8 mouse cellular contexts compared by ENCODE assay signal in genomic region chr11:115779038-115779571, GRCm38 (mm10). TPM values are rescaled to one million over a fixed set of nuclear protein-coding genes. Genes with fewer than 3 reads are reported as not detected.
DNase-seq lines count a peak whose midpoint lies in the region; ATAC-seq and TF ChIP-seq lines count a peak whose summit lies in the region.

No protein-coding gene starts in this region.

- peak overlapping the region; percentile 75 for H3K27ac ChIP-seq in hindbrain, embryonic 11.5 days (ENCODE audit: low read depth, low read length)

- peak; percentile 79 for ATAC-seq in G1E (ENCODE audit: extremely low read depth, insufficient number of reproducible peaks, low FRiP score, poor library complexity, severe bottlenecking)
- peak; percentile 86 for ATAC-seq in hindbrain, embryonic 11.5 days (ENCODE audit: low FRiP score)

- peak; percentile 79 for DNase-seq in G1E (ENCODE audit: low spot score)
- peak; percentile 85 for DNase-seq in brain, embryonic 14.5 days (ENCODE audit: low read depth)
- DNase-seq in frontal cortex, postnatal 36 days (ENCODE audit: low spot score in 2 of 2): peak; percentile 35 to 52
- DNase-seq in hindbrain, embryonic 11.5 days (ENCODE audit: low spot score): peak; percentile 77
- DNase-seq in layer of hippocampus, postnatal 10 days (ENCODE audit: low spot score in 2 of 2): peak; percentile 53 to 67
- DNase-seq in lung, postnatal 14 days: peak; percentile 93
- peak; percentile 31 to 59 for DNase-seq in right cerebral cortex, adult 2 months (ENCODE audit: low spot score in 2 of 2)
- DNase-seq in urinary bladder, postnatal 4 days (ENCODE audit: low spot score in 2 of 2): peak; percentile 72 to 79

- TF ChIP-seq CTCF in G1E (IDR thresholded peaks at IDR 0.05; ENCODE audit: low read depth, low read length): no peak
- no peak for TF ChIP-seq CTCF in brain, embryonic 14.5 days (IDR thresholded peaks at IDR 0.05; ENCODE audit: borderline replicate concordance, extremely low read depth, insufficient read depth, insufficient read length)

- H3K36me3 ChIP-seq in G1E (replicated peaks): peaks cover 76% of the 10 kb centered on the region
- no peaks in the 10 kb centered on the region for H3K36me3 ChIP-seq in hindbrain, embryonic 11.5 days (ENCODE audit: control insufficient read depth, insufficient read depth, low read length)

- no peak for TF ChIP-seq POLR2A in brain, embryonic 14.5 days (IDR thresholded peaks at IDR 0.05; ENCODE audit: borderline replicate concordance, extremely low read depth, insufficient read depth, insufficient read length, poor library complexity, severe bottlenecking)

- H3K4me2 ChIP-seq in hindbrain, embryonic 11.5 days (replicated peaks; ENCODE audit: low read depth, low read length): peak overlapping the region; percentile 26; the same call in 1 of the 2 replicates

- H3K9me3 ChIP-seq in G1E (replicated peaks): no peaks in the 10 kb centered on the region
- no peaks in the 10 kb centered on the region for H3K9me3 ChIP-seq in hindbrain, embryonic 11.5 days (ENCODE audit: control insufficient read depth, low read length)

- H3K4me3 ChIP-seq in G1E (ENCODE audit: low read depth, low read length): peak overlapping the region; percentile 60; the same call in 1 of the 2 replicates
- H3K4me3 ChIP-seq in hindbrain, embryonic 11.5 days (ENCODE audit: low read depth, low read length): no peak overlapping the region

- H3K27me3 ChIP-seq in G1E (ENCODE audit: insufficient read depth, low read length): no peaks in the 10 kb centered on the region
- no peaks in the 10 kb centered on the region for H3K27me3 ChIP-seq in hindbrain, embryonic 11.5 days (ENCODE audit: control insufficient read depth, insufficient read depth, low read length)

- H3K4me1 ChIP-seq in G1E (ENCODE audit: insufficient read depth, low read depth, low read length): peaks cover 40% of the 10 kb centered on the region
- peaks cover 33% of the 10 kb centered on the region for H3K4me1 ChIP-seq in hindbrain, embryonic 11.5 days (replicated peaks; ENCODE audit: control insufficient read depth, insufficient read depth, low read length)

- WGBS in hindbrain, embryonic 11.5 days: 5% methylated on average over 9 of the region's 9 CpGs

- H3K9ac ChIP-seq in hindbrain, embryonic 11.5 days (ENCODE audit: low read depth, low read length): no peak overlapping the region

RNA-seq across cellular contexts. Expression of gene Tmem94, which starts 13.9 kb away (rescaled TPM):
- total RNA-seq in G1E (2014; fragmentation: Nextera tagmentation) (35.9 and 67.9 TPM in 2 replicates), G1E (2017) (8.2 and 18.1 TPM in 2 replicates)
- 53.1 and 54.9 TPM in 2 replicates for polyA plus RNA-seq in G1E (2012)
- 56.0 and 61.9 TPM in 2 replicates for polyA plus RNA-seq in brain, embryonic 14.5 days (2012; rRNA removed)
- 15.5 and 16.4 TPM in 2 replicates for polyA plus RNA-seq in hindbrain, embryonic 11.5 days (2014; fragmentation: Nextera tagmentation; extraction: Ambion mirVana)
- 10 to 100 TPM; 33.4 to 38.2 TPM for total RNA-seq in layer of hippocampus, postnatal 10 days (2021)

RNA-seq across cellular contexts. Expression of gene Caskin2, which starts 34.3 kb away (rescaled TPM):
- not detected in 2 replicates for total RNA-seq in G1E (2014; fragmentation: Nextera tagmentation)
- 0.17 and 0.33 TPM in 2 replicates for total RNA-seq in G1E (2017)
- 0.02 and 0.04 TPM in 2 replicates for polyA plus RNA-seq in G1E (2012)
- polyA plus RNA-seq in brain, embryonic 14.5 days (2012; rRNA removed): 24.7 and 24.8 TPM in 2 replicates
- 12.2 and 12.9 TPM in 2 replicates for polyA plus RNA-seq in hindbrain, embryonic 11.5 days (2014; fragmentation: Nextera tagmentation; extraction: Ambion mirVana)
- 10 to 100 TPM; 20.5 to 21.6 TPM for total RNA-seq in layer of hippocampus, postnatal 10 days (2021)

RNA-seq across cellular contexts. Expression of gene Tsen54, which starts 35.4 kb away (rescaled TPM):
- total RNA-seq in G1E (2014; fragmentation: Nextera tagmentation) (6.2 and 6.6 TPM in 2 replicates), G1E (2017) (16.8 and 18.7 TPM in 2 replicates)
- 33.0 and 37.5 TPM in 2 replicates for polyA plus RNA-seq in G1E (2012)
- 24.2 and 36.4 TPM in 2 replicates for polyA plus RNA-seq in brain, embryonic 14.5 days (2012; rRNA removed)
- polyA plus RNA-seq in hindbrain, embryonic 11.5 days (2014; fragmentation: Nextera tagmentation; extraction: Ambion mirVana): 17.9 and 21.3 TPM in 2 replicates
- total RNA-seq in layer of hippocampus, postnatal 10 days (2021): 10 to 100 TPM; 16.1 to 22.3 TPM

RNA-seq across cellular contexts. Expression of gene Llgl2, which starts 44.7 kb away (rescaled TPM):
- 9.3 and 10.2 TPM in 2 replicates for total RNA-seq in G1E (2014; fragmentation: Nextera tagmentation)
- total RNA-seq in G1E (2017): 8.0 and 10.5 TPM in 2 replicates
- polyA plus RNA-seq in G1E (2012): 18.1 and 22.5 TPM in 2 replicates
- polyA plus RNA-seq in brain, embryonic 14.5 days (2012; rRNA removed): 1.5 and 2.5 TPM in 2 replicates
- polyA plus RNA-seq in hindbrain, embryonic 11.5 days (2014; fragmentation: Nextera tagmentation; extraction: Ambion mirVana): 3.8 and 5.4 TPM in 2 replicates
- total RNA-seq in layer of hippocampus, postnatal 10 days (2021): 1 to 10 TPM in 1 of 2 experiments, under 1 TPM in 1; 0.73 to 1.0 TPM

Comparison
In these comparisons a context has a peak if more than half of its experiments do, and no peak if none do; other contexts are left out.
1. RNA of gene Caskin2, which starts 34.3 kb away (polyA plus RNA-seq): 24.7 to 24.8 TPM in brain, embryonic 14.5 days and 12.2 to 12.9 TPM in hindbrain, embryonic 11.5 days; 0.02 to 0.04 TPM in G1E; every median in the first group is over 10 times any median in the second.
2. Peak in every context shown above with its lines, with median percentiles within 50 percentile points of each other: DNase-seq.